In genomic region chr15:86427439-86427838, GRCm38 (mm10) we compare ENCODE assay signal across 16 mouse cellular contexts.
"Had no signal": no experiment of that assay in that cellular context is flagged by ENCODE, and none has a peak within 500 bp of the region (broad histone marks: within the 10 kb centered on the region; RNA-seq: fewer than 3 reads in every experiment).

No protein-coding gene starts in this region.

- DNase-seq: kidney, adult 9 months; kidney, postnatal 10 days; kidney, postnatal 4 days; left cerebral cortex, postnatal 4 days; retina, postnatal 1 day; right cerebral cortex, postnatal 14 days; thymus, adult 2 months; thymus, postnatal 25 days had no signal

- H3K36me3 ChIP-seq: neural tube, embryonic 13.5 days; stomach, embryonic 15.5 days had no signal

- H3K27me3 ChIP-seq: neural tube, embryonic 13.5 days; stomach, embryonic 15.5 days had no signal

- H3K4me1 ChIP-seq: stomach, embryonic 15.5 days had no signal

- H3K9ac ChIP-seq: hindbrain, embryonic 14.5 days; liver, embryonic 14.5 days; neural tube, embryonic 13.5 days; stomach, embryonic 15.5 days had no signal

- H3K27ac ChIP-seq: hindbrain, embryonic 14.5 days; layer of hippocampus, adult 2 months; liver, embryonic 14.5 days; neural tube, embryonic 13.5 days; stomach, embryonic 15.5 days had no signal

- ATAC-seq: intestine, postnatal 0 days; midbrain, embryonic 16.5 days had no signal

- H3K4me2 ChIP-seq: hindbrain, embryonic 14.5 days; midbrain, embryonic 11.5 days; neural tube, embryonic 13.5 days; stomach, embryonic 15.5 days had no signal

- H3K9me3 ChIP-seq: neural tube, embryonic 13.5 days; stomach, embryonic 15.5 days had no signal

- H3K4me3 ChIP-seq: layer of hippocampus, adult 2 months; neural tube, embryonic 13.5 days; stomach, embryonic 15.5 days had no signal
